In the genomic region with DNA sequence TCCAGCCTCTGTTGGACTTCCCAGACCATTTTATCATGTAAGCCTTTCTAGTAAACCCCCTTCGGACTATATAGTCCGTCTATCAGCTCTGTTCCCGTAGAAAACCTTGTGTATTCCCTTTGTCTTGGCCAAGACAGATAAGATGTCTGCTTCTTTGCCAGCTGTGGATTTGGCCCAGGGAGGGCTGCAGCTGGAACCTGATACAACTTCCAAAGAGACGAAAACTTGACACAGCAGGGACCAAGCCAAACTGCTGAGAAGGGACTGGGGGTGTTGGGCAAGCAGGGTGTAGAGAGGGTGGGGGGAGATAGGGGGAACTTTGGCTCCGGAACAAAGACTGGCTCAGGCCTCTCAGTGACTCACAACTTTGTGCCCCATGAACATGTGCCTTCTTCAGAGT, we compare ENCODE assay signal across 18 mouse cellular contexts.
DNase-seq lines count a peak whose midpoint lies in the region; ATAC-seq lines count a peak whose summit lies in the region.
"Had no signal": no experiment of that assay in that cellular context is flagged by ENCODE, and none has a peak within 500 bp of the region (broad histone marks: within the 10 kb centered on the region; RNA-seq: fewer than 3 reads in every experiment).

No protein-coding gene starts in this region.

- no peaks in the 10 kb centered on the region for H3K36me3 ChIP-seq in heart, embryonic 15.5 days
- H3K36me3 ChIP-seq: hindbrain, embryonic 10.5 days; liver, embryonic 12.5 days; neural tube, embryonic 15.5 days; stomach, embryonic 15.5 days had no signal

- no peak overlapping the region; the same call in 1 of the 2 replicates for H3K4me2 ChIP-seq in heart, embryonic 15.5 days
- H3K4me2 ChIP-seq: liver, embryonic 12.5 days; neural tube, embryonic 15.5 days; stomach, embryonic 15.5 days had no signal

- H3K9me3 ChIP-seq in heart, embryonic 15.5 days (replicated peaks), result no peaks in the 10 kb centered on the region
- H3K9me3 ChIP-seq: liver, embryonic 12.5 days; neural tube, embryonic 15.5 days; stomach, embryonic 15.5 days had no signal

- WGBS in heart, embryonic 15.5 days, result 38% methylated on average over 5 of the region's 5 CpGs

- no peaks in the 10 kb centered on the region for H3K27me3 ChIP-seq in heart, embryonic 15.5 days
- H3K27me3 ChIP-seq: liver, embryonic 12.5 days; neural tube, embryonic 15.5 days; stomach, embryonic 15.5 days had no signal

- H3K4me1 ChIP-seq in heart, embryonic 15.5 days (replicated peaks), result peaks cover 2% of the 10 kb centered on the region; the same call in 1 of the 2 replicates
- H3K4me1 ChIP-seq: liver, embryonic 12.5 days; neural tube, embryonic 15.5 days; stomach, embryonic 15.5 days had no signal

- no peak overlapping the region for H3K9ac ChIP-seq in heart, embryonic 15.5 days
- H3K9ac ChIP-seq: liver, embryonic 12.5 days; neural tube, embryonic 15.5 days; stomach, embryonic 15.5 days had no signal

- ATAC-seq in heart, embryonic 15.5 days (replicated peaks; ENCODE audit: insufficient number of reproducible peaks, insufficient read depth, low FRiP score, low read depth), result peak; percentile 54
- ATAC-seq: intestine, embryonic 16.5 days; liver, embryonic 12.5 days had no signal

- no peak overlapping the region for H3K4me3 ChIP-seq in heart, embryonic 15.5 days
- H3K4me3 ChIP-seq: erythroblast, embryonic 14.5 days; hindbrain, embryonic 10.5 days; liver, embryonic 12.5 days; megakaryocyte, embryonic 14.5 days; neural tube, embryonic 15.5 days; stomach, embryonic 15.5 days had no signal

- 0 out of 2 replicates have a peak overlapping the region, but pooled peaks have one; percentile 26 for H3K27ac ChIP-seq in heart, embryonic 15.5 days
- H3K27ac ChIP-seq: hindbrain, embryonic 10.5 days; liver, embryonic 12.5 days; neural tube, embryonic 15.5 days; stomach, embryonic 15.5 days had no signal

- DNase-seq in gastrocnemius, adult 18-20 months (ENCODE audit: low spot score), result peak; percentile 7
- no peak for DNase-seq in gastrocnemius, postnatal 10 days
- DNase-seq in ovary, adult 18-20 months (ENCODE audit: low spot score), result peak; percentile 48
- DNase-seq in ovary, postnatal 10 days (ENCODE audit: low spot score), result no peak
- DNase-seq in ovary, postnatal 14 days (ENCODE audit: low spot score), result peak; percentile 15
- no peak for DNase-seq in layer of hippocampus, postnatal 14 days (ENCODE audit: low spot score in 2 of 2)
- DNase-seq in right cerebral cortex, postnatal 25 days, result no peak
- DNase-seq: adrenal gland, postnatal 14 days; kidney, postnatal 4 days; right cerebral cortex, postnatal 4 days had no signal

Comparison
In these comparisons a context has a peak if more than half of its experiments do, and no peak if none do; other contexts are left out.
1. DNase-seq: peak in gastrocnemius, adult 18-20 months (single experiment), ovary, adult 18-20 months (single experiment) and ovary, postnatal 14 days (single experiment); none in gastrocnemius, postnatal 10 days (single experiment), ovary, postnatal 10 days (single experiment), layer of hippocampus, postnatal 14 days (0 of 2) and right cerebral cortex, postnatal 25 days (single experiment).